Mouse (Mus musculus) MEL (cell line): ENCODE measurements around the gene Alg2.
A peak's percentile ranks its signal among the peaks of the same experiment; 100 is the strongest.

ENCODE experiments used
- CHD2 ChIP-seq: IDR thresholded peaks from 2 replicates; pipeline ENCODE4 v1.6.1; 2011; ENCODE audit warnings: low read length, improper control_type of control experiment
- CTCF ChIP-seq, 3 experiments: IDR thresholded peaks in 2 of 3; conservative IDR thresholded peaks in 1 of 3; 2 replicates each; pipeline ENCODE4 v1.5.1; 2011 to 2012; ENCODE audit warnings: low read length in 3 of 3, low read depth in 2 of 3, mild to moderate bottlenecking in 2 of 3, improper control_type of control experiment in 1 of 3, inconsistent platforms in 1 of 3, mixed read lengths in 1 of 3, moderate library complexity in 1 of 3; ENCODE audit not compliant: control insufficient read depth in 1 of 3, insufficient read depth in 1 of 3, poor library complexity in 1 of 3, severe bottlenecking in 1 of 3
- EP300 ChIP-seq, 2 experiments: IDR thresholded peaks; 2 replicates each; pipeline ENCODE4 v1.6.1; 2011; ENCODE audit warnings: improper control_type of control experiment in 2 of 2, low read length in 2 of 2, low read depth in 1 of 2, mild to moderate bottlenecking in 1 of 2
- GATA1 ChIP-seq: IDR thresholded peaks from 2 replicates; pipeline ENCODE4 v1.6.1; 2011; ENCODE audit warnings: low read depth, low read length, improper control_type of control experiment
- MAFK ChIP-seq: IDR thresholded peaks from 2 replicates; pipeline ENCODE4 v1.6.1; 2011; ENCODE audit warnings: low read depth, mild to moderate bottlenecking, low read length, improper control_type of control experiment, borderline replicate concordance
- MAZ ChIP-seq: IDR thresholded peaks from 2 replicates; pipeline ENCODE4 v1.6.1; 2012; ENCODE audit warnings: low read depth, mild to moderate bottlenecking, inconsistent platforms, low read length, improper control_type of control experiment
- POLR2A ChIP-seq, 2 experiments: IDR thresholded peaks; 2 replicates each; pipeline ENCODE4 v1.6.1; 2011 to 2012; ENCODE audit warnings: low read length in 2 of 2, mild to moderate bottlenecking in 2 of 2, control low read depth in 1 of 2, improper control_type of control experiment in 1 of 2, low read depth in 1 of 2, moderate library complexity in 1 of 2; ENCODE audit not compliant: control insufficient read depth in 1 of 2, insufficient read depth in 1 of 2, poor library complexity in 1 of 2
- RAD21 ChIP-seq: IDR thresholded peaks from 2 replicates; pipeline ENCODE4 v1.6.1; 2011; ENCODE audit warnings: mild to moderate bottlenecking, low read depth, low read length, improper control_type of control experiment
- RCOR1 ChIP-seq: IDR thresholded peaks from 2 replicates; pipeline ENCODE4 v1.6.1; 2012; ENCODE audit warnings: low read depth, mild to moderate bottlenecking, inconsistent platforms, low read length, improper control_type of control experiment
- TAL1 ChIP-seq: IDR thresholded peaks from 2 replicates; pipeline ENCODE4 v1.6.1; 2012; ENCODE audit warnings: mild to moderate bottlenecking, inconsistent platforms, low read length, moderate library complexity, mixed read lengths
- TCF12 ChIP-seq: IDR thresholded peaks from 2 replicates; pipeline ENCODE4 v1.6.1; 2014; ENCODE audit warnings: low read depth, mild to moderate bottlenecking, inconsistent platforms, low read length, improper control_type of control experiment, moderate library complexity
- ZNF384 ChIP-seq: IDR thresholded peaks from 2 replicates; pipeline ENCODE4 v1.6.1; 2012; ENCODE audit warnings: low read depth, mild to moderate bottlenecking, inconsistent platforms, low read length, improper control_type of control experiment

DNA sequence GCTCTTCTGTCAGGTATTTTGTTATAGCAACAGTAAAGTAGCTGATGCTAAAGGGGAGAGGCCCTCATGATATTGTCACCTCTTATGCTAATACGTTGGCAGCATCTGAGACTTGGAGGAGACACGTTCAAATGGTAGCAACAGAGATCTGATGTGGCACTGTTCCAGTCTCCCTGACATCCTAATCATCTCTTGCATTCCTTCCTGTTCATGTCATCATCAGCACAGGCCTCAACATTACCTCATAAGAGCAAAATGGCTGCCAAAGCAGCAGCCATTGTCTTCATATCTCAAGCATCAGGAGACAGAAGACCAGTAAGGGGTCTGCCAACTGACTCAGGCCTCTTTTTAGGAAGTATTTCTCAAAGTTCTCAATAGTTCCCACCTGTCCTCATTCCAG, 20.6 kb upstream of the Alg2 start:
- TF ChIP-seq POLR2A (IDR thresholded peaks at IDR 0.05; ENCODE audit: control insufficient read depth in 1 of 2, insufficient read depth in 1 of 2, low read depth in 1 of 2, low read length in 2 of 2, poor library complexity in 1 of 2) (no peak), RCOR1 (no peak), CTCF (IDR thresholded peaks at IDR 0.05 in 2 of 3, conservative IDR thresholded peaks at IDR 0.05 in 1 of 3; ENCODE audit: control insufficient read depth in 1 of 3, insufficient read depth in 1 of 3, low read depth in 2 of 3, low read length in 3 of 3, poor library complexity in 1 of 3, severe bottlenecking in 1 of 3) (no peak), TAL1 (no peak), MAFK (no peak), CHD2 (no peak), EP300 (IDR thresholded peaks at IDR 0.05; ENCODE audit: low read depth in 1 of 2, low read length in 2 of 2) (peak; percentile 57 to 61), ZNF384 (no peak), RAD21 (no peak), MAZ (no peak), GATA1 (peak; percentile 39; the same call in 1 of the 2 replicates), TCF12 (peak; percentile 44; the same call in 1 of the 2 replicates)
